Mouse (Mus musculus): ENCODE results near the gene Gm20532. TPM values are rescaled to one million over a fixed set of nuclear protein-coding genes. Genes with fewer than 3 reads are reported as not detected.

Gene Gm20532
- polyA plus RNA-seq, 1 experiment: not detected

DNA sequence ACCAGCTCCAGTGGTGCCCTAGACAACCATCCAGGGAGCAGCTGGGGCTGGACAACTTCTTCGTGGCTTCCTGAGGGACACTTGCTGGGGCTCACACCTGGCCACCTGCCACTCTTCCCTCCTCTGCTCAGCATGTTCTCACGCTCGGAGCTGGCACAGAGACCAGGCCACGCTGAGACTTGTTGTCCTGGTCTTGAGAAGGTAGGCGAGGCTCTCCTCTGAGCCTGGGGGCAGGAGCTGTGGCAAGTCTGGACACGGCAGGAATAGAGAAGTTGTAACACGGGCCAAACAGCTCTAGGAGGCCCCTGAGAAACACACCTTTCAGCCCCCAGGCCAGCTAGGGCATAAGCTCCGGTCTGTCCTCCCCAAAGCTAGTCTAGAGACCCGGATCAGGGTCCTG, 32.5 kb upstream of the Gm20532 start:
- no peaks in the 10 kb centered on the region for H3K36me3 ChIP-seq (ENCODE audit: control insufficient read depth, insufficient read depth, low read length)
- H3K27ac ChIP-seq (ENCODE audit: insufficient read depth, low read length): no peak overlapping the region
- no peaks in the 10 kb centered on the region; the same call in 1 of the 2 replicates for H3K4me1 ChIP-seq (ENCODE audit: control insufficient read depth, insufficient read depth, insufficient read length)
- TF ChIP-seq POLR2A (IDR thresholded peaks at IDR 0.05; ENCODE audit: low read depth, low read length) (no peak), CTCF (IDR thresholded peaks at IDR 0.05; ENCODE audit: extremely low read depth, insufficient read depth, insufficient read length, insufficient replicate concordance) (no peak)
- WGBS: 68% methylated on average over 9 of the region's 9 CpGs
- H3K27me3 ChIP-seq (ENCODE audit: control insufficient read depth, insufficient read depth, low read length): no peaks in the 10 kb centered on the region
- DNase-seq (ENCODE audit: low read depth in 1 of 2, low spot score in 2 of 2): no peak
- no peak overlapping the region for H3K4me3 ChIP-seq (ENCODE audit: extremely low read depth, insufficient read depth, insufficient read length)

DNA sequence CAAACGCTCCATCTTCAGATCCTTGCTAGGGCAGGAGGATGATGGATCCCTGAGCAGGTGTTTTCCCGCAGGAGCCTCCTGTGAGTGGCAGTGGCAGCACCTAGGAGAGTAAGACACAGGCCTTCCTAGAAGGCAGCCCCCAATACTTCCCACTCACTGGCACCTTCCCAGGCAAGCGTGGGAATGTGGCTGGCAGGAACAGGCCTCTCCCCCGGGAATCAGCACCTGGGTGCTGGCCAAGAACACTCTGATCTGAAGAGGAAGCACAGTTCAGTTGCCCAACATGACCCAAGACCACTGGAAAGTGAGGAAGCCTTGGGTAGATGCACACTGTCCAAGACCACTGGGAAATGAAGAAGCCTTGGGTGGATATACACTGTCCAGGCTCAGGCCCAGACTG, 31.4 kb upstream of the Gm20532 start:
- H3K27ac ChIP-seq (ENCODE audit: insufficient read depth, low read length): no peak overlapping the region
- H3K4me1 ChIP-seq (ENCODE audit: control insufficient read depth, insufficient read depth, insufficient read length): no peaks in the 10 kb centered on the region; the same call in 1 of the 2 replicates
- no peak overlapping the region for H3K4me3 ChIP-seq (ENCODE audit: extremely low read depth, insufficient read depth, insufficient read length)
- TF ChIP-seq POLR2A (IDR thresholded peaks at IDR 0.05; ENCODE audit: low read depth, low read length) (no peak), CTCF (IDR thresholded peaks at IDR 0.05; ENCODE audit: extremely low read depth, insufficient read depth, insufficient read length, insufficient replicate concordance) (no peak)
- DNase-seq (ENCODE audit: low read depth in 1 of 2, low spot score in 2 of 2): no peak
- no peaks in the 10 kb centered on the region for H3K27me3 ChIP-seq (ENCODE audit: control insufficient read depth, insufficient read depth, low read length)
- H3K36me3 ChIP-seq (ENCODE audit: control insufficient read depth, insufficient read depth, low read length): no peaks in the 10 kb centered on the region
- WGBS: 72% methylated on average over 4 of the region's 4 CpGs

DNA sequence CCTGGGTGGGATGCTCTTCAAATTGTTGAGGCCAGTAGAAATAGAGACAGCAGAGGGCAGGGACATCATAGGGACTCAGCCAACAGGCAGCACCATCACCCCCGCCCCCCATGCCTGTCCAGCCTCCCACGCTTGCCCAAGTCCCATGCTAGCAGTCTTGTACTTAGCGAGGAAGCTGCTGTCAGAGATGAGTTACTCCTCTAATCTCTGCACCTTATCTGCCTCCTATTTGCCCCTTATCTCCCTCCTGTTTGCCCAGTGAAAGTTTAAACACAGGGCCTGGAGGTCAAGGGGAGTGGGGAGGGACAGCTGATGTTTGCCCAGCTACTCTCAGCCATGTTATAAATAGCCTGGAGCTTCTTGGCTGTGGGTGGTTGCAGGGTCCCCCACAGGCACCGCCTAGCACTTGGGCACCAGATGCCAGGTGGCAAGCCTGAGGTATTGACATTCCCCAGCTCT, 29.9 kb upstream of the Gm20532 start:
- no peak overlapping the region for H3K27ac ChIP-seq (ENCODE audit: insufficient read depth, low read length)
- H3K4me3 ChIP-seq (ENCODE audit: extremely low read depth, insufficient read depth, insufficient read length): no peak overlapping the region
- TF ChIP-seq POLR2A (IDR thresholded peaks at IDR 0.05; ENCODE audit: low read depth, low read length) (no peak), CTCF (IDR thresholded peaks at IDR 0.05; ENCODE audit: extremely low read depth, insufficient read depth, insufficient read length, insufficient replicate concordance) (no peak)
- 76% methylated on average over 4 of the region's 4 CpGs for WGBS
- no peaks in the 10 kb centered on the region for H3K36me3 ChIP-seq (ENCODE audit: control insufficient read depth, insufficient read depth, low read length)
- no peaks in the 10 kb centered on the region for H3K4me1 ChIP-seq (ENCODE audit: control insufficient read depth, insufficient read depth, insufficient read length)
- no peaks in the 10 kb centered on the region for H3K27me3 ChIP-seq (ENCODE audit: control insufficient read depth, insufficient read depth, low read length)
- no peak for DNase-seq (ENCODE audit: low read depth in 1 of 2, low spot score in 2 of 2)

DNA sequence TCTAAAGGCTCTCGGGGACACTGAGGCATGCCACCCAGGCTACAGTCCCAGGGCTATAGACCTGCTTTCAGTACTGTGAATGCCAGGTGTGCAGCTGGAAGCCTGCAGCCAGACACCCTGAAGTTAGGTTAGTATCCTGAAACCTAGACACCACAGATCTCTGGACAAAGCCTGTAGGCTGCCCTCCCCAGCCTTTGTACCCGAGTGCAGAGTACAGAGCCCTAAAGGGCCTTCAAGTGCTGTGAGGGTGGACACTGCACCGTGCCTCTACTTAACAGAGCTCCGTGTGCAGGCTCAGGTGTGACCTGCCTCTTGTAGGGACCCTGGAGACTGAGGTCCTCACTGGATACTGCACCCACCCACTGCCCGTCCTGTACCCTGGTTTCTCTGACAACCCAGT, 25.9 kb upstream of the Gm20532 start:
- 88% methylated on average over 5 of the region's 5 CpGs for WGBS
- no peak for DNase-seq (ENCODE audit: low read depth in 1 of 2, low spot score in 2 of 2)
- no peaks in the 10 kb centered on the region for H3K27me3 ChIP-seq (ENCODE audit: control insufficient read depth, insufficient read depth, low read length)
- no peak overlapping the region for H3K4me3 ChIP-seq (ENCODE audit: extremely low read depth, insufficient read depth, insufficient read length)
- no peak overlapping the region for H3K27ac ChIP-seq (ENCODE audit: insufficient read depth, low read length)
- TF ChIP-seq POLR2A (IDR thresholded peaks at IDR 0.05; ENCODE audit: low read depth, low read length) (no peak), CTCF (IDR thresholded peaks at IDR 0.05; ENCODE audit: extremely low read depth, insufficient read depth, insufficient read length, insufficient replicate concordance) (no peak)
- H3K4me1 ChIP-seq (ENCODE audit: control insufficient read depth, insufficient read depth, insufficient read length): no peaks in the 10 kb centered on the region
- H3K36me3 ChIP-seq (ENCODE audit: control insufficient read depth, insufficient read depth, low read length): no peaks in the 10 kb centered on the region

DNA sequence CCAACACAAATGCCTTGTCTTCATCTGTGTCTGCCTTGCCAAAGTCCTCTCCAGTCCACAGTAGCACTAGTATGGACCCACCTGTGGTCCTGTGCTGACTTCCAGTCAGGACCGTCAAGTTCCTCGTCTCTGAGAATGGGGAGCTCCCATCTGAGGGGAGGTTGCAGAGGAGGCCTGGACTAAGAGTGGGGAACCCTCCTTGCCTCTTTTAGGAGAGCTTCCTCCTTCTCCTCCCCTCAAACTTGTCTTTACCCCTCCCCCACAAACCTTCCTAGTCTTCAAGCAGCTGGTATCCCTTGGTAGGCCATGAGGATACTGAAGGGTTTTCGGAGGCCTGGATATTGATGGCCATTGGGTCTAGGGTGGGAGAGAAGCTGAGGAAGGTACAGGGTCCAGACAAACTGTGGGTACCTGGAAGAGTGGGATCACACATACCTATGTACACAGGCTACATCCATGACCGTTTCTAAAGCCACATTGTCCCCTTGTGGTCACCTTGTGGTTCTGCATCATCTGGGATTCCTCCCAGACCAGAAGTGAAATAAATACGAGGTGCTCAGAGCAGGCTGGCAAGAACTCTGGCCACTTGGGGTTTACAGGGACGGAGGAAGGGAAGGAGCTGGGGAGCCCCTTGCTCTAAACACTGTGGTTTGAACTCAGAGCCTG, 25.0 kb upstream of the Gm20532 start:
- H3K4me3 ChIP-seq (ENCODE audit: extremely low read depth, insufficient read depth, insufficient read length): no peak overlapping the region
- peak in 1 of 2 experiments; percentile 18 for DNase-seq (ENCODE audit: low read depth in 1 of 2, low spot score in 2 of 2)
- WGBS: 39% methylated on average over 6 of the region's 6 CpGs
- no peak overlapping the region for H3K27ac ChIP-seq (ENCODE audit: insufficient read depth, low read length)
- TF ChIP-seq CTCF (IDR thresholded peaks at IDR 0.05; ENCODE audit: extremely low read depth, insufficient read depth, insufficient read length, insufficient replicate concordance): peak; percentile 12; the same call in 1 of the 2 replicates
- TF ChIP-seq POLR2A (IDR thresholded peaks at IDR 0.05; ENCODE audit: low read depth, low read length): no peak
- H3K36me3 ChIP-seq (ENCODE audit: control insufficient read depth, insufficient read depth, low read length): no peaks in the 10 kb centered on the region
- H3K27me3 ChIP-seq (ENCODE audit: control insufficient read depth, insufficient read depth, low read length): no peaks in the 10 kb centered on the region
- H3K4me1 ChIP-seq (ENCODE audit: control insufficient read depth, insufficient read depth, insufficient read length): no peaks in the 10 kb centered on the region

DNA sequence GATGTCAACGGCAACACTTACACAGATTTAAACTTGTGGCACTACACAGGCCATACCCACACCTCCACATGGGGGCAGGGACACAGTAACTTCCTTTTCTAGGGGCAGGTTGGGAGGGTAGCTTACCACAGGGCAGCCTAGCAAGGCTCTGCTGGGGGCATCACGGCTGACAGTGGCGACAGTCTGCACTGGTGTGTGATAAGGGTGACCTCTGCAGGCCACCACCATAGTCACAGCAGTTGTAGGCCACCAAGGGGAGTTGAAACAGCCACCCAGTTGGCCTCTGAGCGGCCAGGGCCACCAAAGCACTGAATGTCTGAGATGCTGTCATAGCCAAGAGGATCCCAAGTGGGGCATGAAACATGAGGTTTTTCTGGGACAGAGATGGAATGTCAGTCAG, 20.2 kb upstream of the Gm20532 start:
- H3K4me1 ChIP-seq (ENCODE audit: control insufficient read depth, insufficient read depth, insufficient read length): no peaks in the 10 kb centered on the region
- WGBS: 0% methylated on average over 4 of the region's 4 CpGs
- no peaks in the 10 kb centered on the region for H3K36me3 ChIP-seq (ENCODE audit: control insufficient read depth, insufficient read depth, low read length)
- no peak overlapping the region for H3K4me3 ChIP-seq (ENCODE audit: extremely low read depth, insufficient read depth, insufficient read length)
- no peaks in the 10 kb centered on the region for H3K27me3 ChIP-seq (ENCODE audit: control insufficient read depth, insufficient read depth, low read length)
- TF ChIP-seq POLR2A (IDR thresholded peaks at IDR 0.05; ENCODE audit: low read depth, low read length) (no peak), CTCF (IDR thresholded peaks at IDR 0.05; ENCODE audit: extremely low read depth, insufficient read depth, insufficient read length, insufficient replicate concordance) (peak; percentile 81)
- DNase-seq (ENCODE audit: low read depth in 1 of 2, low spot score in 2 of 2): peak; percentile 57 to 69
- H3K27ac ChIP-seq (ENCODE audit: insufficient read depth, low read length): no peak overlapping the region

DNA sequence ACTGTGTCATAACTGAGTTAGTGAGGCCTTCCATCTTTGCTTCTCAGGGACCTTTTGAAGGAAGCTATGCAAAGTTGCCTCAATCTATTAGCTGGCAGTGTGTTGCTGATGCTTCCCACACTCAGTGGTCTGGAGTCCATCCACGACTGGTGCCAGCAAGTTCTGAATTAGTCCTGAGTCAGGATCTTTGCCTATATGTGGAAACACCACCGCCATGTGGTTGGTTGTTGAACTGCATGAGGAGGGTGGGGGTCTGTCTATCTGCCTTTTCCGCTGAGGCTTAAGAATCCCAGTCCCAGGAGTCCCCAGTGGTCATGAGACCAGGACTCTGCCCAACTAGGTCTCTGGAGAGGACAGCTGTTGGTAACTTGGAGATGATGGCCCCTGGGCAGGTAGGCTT, 16.4 kb upstream of the Gm20532 start:
- peak; percentile 42; the same call in 1 of the 2 replicates for TF ChIP-seq CTCF (IDR thresholded peaks at IDR 0.05; ENCODE audit: extremely low read depth, insufficient read depth, insufficient read length, insufficient replicate concordance)
- no peak for TF ChIP-seq POLR2A (IDR thresholded peaks at IDR 0.05; ENCODE audit: low read depth, low read length)
- peak in 1 of 2 experiments; percentile 31 for DNase-seq (ENCODE audit: low read depth in 1 of 2, low spot score in 2 of 2)
- H3K27me3 ChIP-seq (ENCODE audit: control insufficient read depth, insufficient read depth, low read length): no peaks in the 10 kb centered on the region
- no peak overlapping the region for H3K4me3 ChIP-seq (ENCODE audit: extremely low read depth, insufficient read depth, insufficient read length)
- 33% methylated on average over 3 of the region's 3 CpGs for WGBS
- no peaks in the 10 kb centered on the region for H3K36me3 ChIP-seq (ENCODE audit: control insufficient read depth, insufficient read depth, low read length)
- no peaks in the 10 kb centered on the region for H3K4me1 ChIP-seq (ENCODE audit: control insufficient read depth, insufficient read depth, insufficient read length)
- H3K27ac ChIP-seq (ENCODE audit: insufficient read depth, low read length): no peak overlapping the region
